Mouse (Mus musculus) heart, postnatal 0 days (tissue): ENCODE results near the gene Usp2. TPM values are rescaled to one million over a fixed set of nuclear protein-coding genes. Genes with fewer than 3 reads are reported as not detected.

Experiments used
- ATAC-seq: fragments of 200-750 bp; cut with Nextera tagmentation; 2 replicates; pipeline ENCODE4 v1.8.0; 2017; ENCODE audit warnings: low read depth, moderate number of reproducible peaks, moderate library complexity; ENCODE audit not compliant: insufficient read depth
- DNase-seq: peaks from one replicate; pipeline ENCODE4 v3.0.0-alpha.2; 2016; ENCODE audit warnings: low spot score
- H3K27ac ChIP-seq: fragments of 300-500 bp; sonication (generic); 2 replicates; pipeline ENCODE4 v1.5.1; 2014; ENCODE audit warnings: low read depth, mild to moderate bottlenecking
- H3K27me3 ChIP-seq: fragments of 300-500 bp; sonication (generic); 2 replicates; pipeline ENCODE4 v1.6.1; 2014; ENCODE audit warnings: low read length, mixed read lengths; ENCODE audit not compliant: control insufficient read depth, insufficient read depth
- H3K36me3 ChIP-seq: fragments of 300-500 bp; sonication (generic); replicated peaks from 2 replicates; pipeline ENCODE4 v1.6.1; 2014; ENCODE audit warnings: low read length, mixed read lengths; ENCODE audit not compliant: control insufficient read depth, insufficient read depth
- H3K4me1 ChIP-seq: fragments of 300-500 bp; sonication (generic); 2 replicates; pipeline ENCODE4 v1.6.1; 2014; ENCODE audit warnings: antibody characterized with exemption; ENCODE audit not compliant: control insufficient read depth, insufficient read depth
- H3K4me2 ChIP-seq: fragments of 300-500 bp; sonication (generic); 2 replicates; pipeline ENCODE4 v1.6.1; 2014; ENCODE audit warnings: low read depth, mild to moderate bottlenecking, low read length, moderate library complexity
- H3K4me3 ChIP-seq: fragments of 300-500 bp; sonication (generic); 2 replicates; pipeline ENCODE4 v1.5.1; 2014; ENCODE audit warnings: low read depth, low read length
- H3K9ac ChIP-seq: fragments of 300-500 bp; sonication (generic); replicated peaks from 2 replicates; pipeline ENCODE4 v1.6.1; 2014; ENCODE audit warnings: low read depth, low read length, mixed read lengths
- H3K9me3 ChIP-seq: fragments of 300-500 bp; sonication (generic); replicated peaks from 2 replicates; pipeline ENCODE4 v1.6.1; 2016; ENCODE audit warnings: low read length; ENCODE audit not compliant: control insufficient read depth
- CTCF ChIP-seq: IDR thresholded peaks from 2 replicates; pipeline ENCODE4 v1.5.1; 2016; ENCODE audit warnings: antibody characterized with exemption, control low read depth, low read depth
- EP300 ChIP-seq: IDR thresholded peaks from 2 replicates; pipeline ENCODE4 v1.6.1; 2016; ENCODE audit warnings: antibody characterized with exemption, low read depth
- WGBS: fragments of 180-500 bp; shearing (Covaris S2); extraction: QIAGEN DNeasy Blood & Tissue Kit; methylation state at CpG from one replicate; pipeline ENCODE4 v1.1.7; 2014; 5-methylcytosine and 5-hydroxymethylcytosine counted together
- polyA plus RNA-seq: library from polyadenylated mRNA; unstranded; fragments of >200 nt; fragmentation: Nextera tagmentation; extraction: Ambion mirVana; gene quantifications from 2 replicates; pipeline ENCODE4 v1.2.1, GENCODE M21; 2015
- total RNA-seq: library from RNA; depleted of rRNA; stranded (reverse); fragments of >200 nt; gene quantifications from 2 replicates; pipeline ENCODE4 v1.2.3, GENCODE M21; 2014; ENCODE audit warnings: low replicate concordance

Gene Usp2
- total and polyA plus RNA-seq, 2 experiments from 2014 or later, result 48.6 to 121 TPM

- Histone ChIP-seq H3K4me3 (peak overlapping the region; percentile 79), H3K27me3 (no peaks in the 10 kb centered on the region), H3K4me2 (peak overlapping the region; percentile 95), H3K27ac (peak overlapping the region; percentile 97), H3K9ac (peak overlapping the region; percentile 96), H3K36me3 (peaks cover 8% of the 10 kb centered on the region; the same call in 1 of the 2 replicates), H3K9me3 (no peaks in the 10 kb centered on the region), H3K4me1 (peaks cover 59% of the 10 kb centered on the region)
- TF ChIP-seq CTCF (no peak), EP300 (no peak)
- no peak for DNase-seq
- ATAC-seq, result no peak
- 2% methylated on average over 10 of the region's 10 CpGs for WGBS
These were observed 18.5 kb downstream of the Usp2 start for GRCm38 (mm10) chr9:44085276-44085675.

- TF ChIP-seq CTCF, result no peak
- peak; percentile 51 for TF ChIP-seq EP300
- 28% methylated on average over 15 of the region's 15 CpGs for WGBS
These were observed 19.2 kb downstream of the Usp2 start for GRCm38 (mm10) chr9:44085741-44086665.

GRCm38 (mm10) chr9:44086960-44087359 is 20.1 kb downstream of the Usp2 start:
- H3K9ac ChIP-seq, result peak overlapping the region; percentile 96
- peak overlapping the region; percentile 95 for H3K4me2 ChIP-seq
- peaks cover 24% of the 10 kb centered on the region for H3K36me3 ChIP-seq
- DNase-seq (no peak), ATAC-seq (no peak)
- TF ChIP-seq CTCF (no peak), EP300 (no peak)
- H3K4me1 ChIP-seq, result peaks cover 43% of the 10 kb centered on the region
- H3K4me3 ChIP-seq, result peak overlapping the region; percentile 79
- WGBS, result 37% methylated on average over 10 of the region's 10 CpGs
- peak overlapping the region; percentile 97 for H3K27ac ChIP-seq
- H3K27me3 ChIP-seq, result no peaks in the 10 kb centered on the region
- no peaks in the 10 kb centered on the region for H3K9me3 ChIP-seq

More at GRCm38 (mm10) chr9:44085741-44086665, 19.2 kb downstream of the Usp2 start:
- H3K4me3 ChIP-seq, result peak overlapping the region; percentile 79
- H3K27ac ChIP-seq, result peak overlapping the region; percentile 97
- H3K27me3 ChIP-seq, result no peaks in the 10 kb centered on the region
- H3K36me3 ChIP-seq, result peaks cover 14% of the 10 kb centered on the region
- H3K4me2 ChIP-seq, result peak overlapping the region; percentile 95
- peak overlapping the region; percentile 96 for H3K9ac ChIP-seq
- DNase-seq (no peak), ATAC-seq (no peak)
- peaks cover 52% of the 10 kb centered on the region for H3K4me1 ChIP-seq
- H3K9me3 ChIP-seq, result no peaks in the 10 kb centered on the region

GRCm38 (mm10) chr9:44087761-44088455 is 21.1 kb downstream of the Usp2 start:
- peak overlapping the region; percentile 96 for H3K9ac ChIP-seq
- 9% methylated on average over 15 of the region's 15 CpGs for WGBS
- ATAC-seq (peak; percentile 76), DNase-seq (peak; percentile 93)
- peak overlapping the region; percentile 79 for H3K4me3 ChIP-seq
- H3K27me3 ChIP-seq, result no peaks in the 10 kb centered on the region
- peak overlapping the region; percentile 95 for H3K4me2 ChIP-seq
- TF ChIP-seq EP300 (peak; percentile 50; the same call in 1 of the 2 replicates), CTCF (no peak)
- peaks cover 33% of the 10 kb centered on the region for H3K36me3 ChIP-seq
- H3K9me3 ChIP-seq, result no peaks in the 10 kb centered on the region
- H3K4me1 ChIP-seq, result peaks cover 37% of the 10 kb centered on the region
- peak overlapping the region; percentile 97 for H3K27ac ChIP-seq

- DNase-seq, result no peak
- WGBS, result 19% methylated on average over 12 of the region's 12 CpGs
- Histone ChIP-seq H3K9me3 (no peaks in the 10 kb centered on the region), H3K36me3 (peaks cover 44% of the 10 kb centered on the region), H3K27me3 (no peaks in the 10 kb centered on the region), H3K4me2 (peak overlapping the region; percentile 95), H3K9ac (0 out of 2 replicates have a peak overlapping the region, but pooled peaks have one; percentile 12), H3K27ac (peak overlapping the region; percentile 97), H3K4me3 (no peak overlapping the region), H3K4me1 (peaks cover 28% of the 10 kb centered on the region)
- ATAC-seq, result no peak
- no peak for TF ChIP-seq EP300
- TF ChIP-seq CTCF, result no peak
These were observed 22.2 kb downstream of the Usp2 start for GRCm38 (mm10) chr9:44088877-44089608.
